Mouse (Mus musculus) cerebellum, adult 11-12 months (tissue): ENCODE data around the gene Bace2.

Source experiments
- DNase-seq: peaks from one replicate; pipeline ENCODE4 v3.0.0; 2022

Bace2 gene

DNA sequence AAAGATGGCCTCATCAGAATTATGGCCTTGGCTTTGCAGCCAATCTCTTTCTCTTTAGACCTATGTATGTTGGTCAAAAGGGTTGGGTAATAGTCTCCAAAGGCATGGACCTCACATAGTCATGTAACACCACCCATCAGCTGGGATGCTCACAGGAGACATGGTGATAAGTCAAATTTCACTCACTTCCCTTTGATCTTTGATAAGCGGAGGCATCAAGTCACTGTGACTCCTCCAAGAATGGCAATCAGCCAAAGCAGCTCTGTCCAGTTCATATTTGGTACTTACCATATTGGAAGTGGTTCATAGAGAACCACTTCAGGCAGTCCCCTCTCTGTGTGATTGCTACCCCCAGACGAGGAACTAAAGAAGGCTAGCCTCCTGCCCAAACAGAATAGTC, 118.1 kb downstream of the Bace2 start:
- no peak for DNase-seq

DNA sequence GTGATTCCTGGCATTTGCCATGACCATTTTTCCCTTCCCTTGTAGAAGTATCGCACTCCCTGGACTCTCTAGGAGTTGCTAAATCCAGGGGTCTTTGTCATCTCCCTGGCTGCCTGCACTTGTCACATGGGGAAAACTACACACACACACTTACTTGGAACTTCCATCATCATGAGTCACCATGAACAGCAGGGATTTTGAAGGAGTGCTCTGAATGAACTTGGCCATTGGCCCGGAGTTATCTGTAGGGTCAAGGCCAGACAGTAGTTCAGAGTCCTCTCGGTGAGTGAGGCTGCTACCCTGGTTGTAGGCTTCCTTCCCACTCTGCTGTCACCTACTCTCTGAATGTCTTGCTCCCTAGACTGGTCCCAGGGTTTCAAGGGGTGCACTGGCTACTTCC, 119.0 kb downstream of the Bace2 start:
- DNase-seq = no peak

DNA sequence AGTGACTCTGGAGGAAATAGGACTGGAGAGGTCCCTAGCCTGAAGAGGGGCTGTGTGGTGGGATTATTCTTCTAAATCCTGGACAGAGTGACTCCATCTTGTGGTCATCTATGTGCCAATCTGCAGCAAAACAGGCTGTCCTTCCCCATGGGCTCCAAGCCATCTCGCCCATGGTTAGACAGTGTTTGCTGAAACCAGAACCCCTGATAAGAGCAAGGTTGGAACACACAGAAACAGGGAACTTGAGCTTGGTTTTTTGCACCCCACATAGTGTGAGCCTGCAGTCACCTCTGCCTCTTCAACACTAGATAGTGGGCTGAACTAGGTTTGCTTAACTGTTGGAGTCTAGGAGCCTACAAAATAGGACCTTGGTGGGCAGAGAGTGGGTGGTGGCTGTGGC, 120.0 kb downstream of the Bace2 start:
- no peak for DNase-seq

DNA sequence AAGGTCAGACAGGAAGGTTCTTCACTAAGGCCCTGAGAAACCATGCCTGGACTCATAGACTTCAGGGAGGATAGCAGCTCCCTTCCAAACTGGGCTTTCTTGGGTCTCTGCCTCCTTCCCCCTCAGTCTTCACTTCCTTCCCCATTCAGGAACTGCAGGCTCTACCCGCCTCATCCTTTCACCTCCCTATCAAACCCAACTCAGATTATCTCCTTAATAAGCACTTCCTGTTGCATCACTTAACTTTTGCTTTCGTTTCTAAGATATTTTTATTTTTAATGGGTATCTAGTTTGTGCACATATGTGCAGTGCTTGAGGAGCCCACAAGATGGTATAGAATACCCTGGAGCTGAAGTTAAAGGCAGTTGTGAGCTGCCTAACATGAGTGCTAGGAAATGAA, 122.1 kb downstream of the Bace2 start:
- DNase-seq = no peak

DNA sequence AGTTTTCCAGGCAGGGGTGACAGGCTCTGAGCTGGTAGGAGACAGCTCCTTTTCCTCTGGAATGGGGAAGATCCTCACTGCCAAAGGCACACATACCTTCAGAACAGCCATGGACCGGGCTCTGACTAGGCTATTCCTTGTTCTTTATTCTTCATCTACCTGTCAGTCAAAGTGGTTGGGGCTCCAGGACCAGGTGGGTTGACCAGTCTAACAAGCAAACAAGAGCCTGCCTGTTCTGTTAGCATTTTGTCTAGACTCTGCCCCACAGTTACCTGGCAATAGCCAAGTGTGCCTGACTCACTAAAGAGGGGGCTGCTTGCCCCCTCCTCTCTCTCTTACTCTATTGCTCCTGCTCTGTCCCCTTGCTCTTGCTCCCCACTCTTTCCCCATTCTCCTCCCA, 135.8 kb downstream of the Bace2 start:
- no peak for DNase-seq
